Mouse (Mus musculus) large intestine, adult 2 months (tissue): Measurements from ENCODE around the gene Blvrb. TPM values are rescaled to one million over a fixed set of nuclear protein-coding genes. Genes with fewer than 3 reads are reported as not detected.

Experiments used
- DNase-seq: peaks from one replicate; pipeline ENCODE4 v3.0.0-alpha.2; 2012; ENCODE audit warnings: low read depth, low spot score
- WGBS: fragments of 180-500 bp; shearing (Covaris S2); methylation state at CpG from one replicate; pipeline ENCODE4 v1.1.7; 2018; 5-methylcytosine and 5-hydroxymethylcytosine counted together
- polyA plus RNA-seq: library from polyadenylated mRNA; depleted of rRNA; stranded (reverse); fragments of >200 nt; gene quantifications from 2 replicates; pipeline ENCODE4 v1.2.3, GENCODE M21; 2012; rRNA removed

Blvrb gene
- polyA plus RNA-seq, result 60.1 and 72.7 TPM in 2 replicates

- peak; percentile 95 for DNase-seq
- 1% methylated on average over 54 of the region's 54 CpGs for WGBS
Measured at GRCm38 (mm10) chr7:27447419-27448286, at the start of gene Blvrb, which contains the start of gene Sptbn4. Gene Blvrb (plus strand): TSS chr7:27447978. Gene Sptbn4 (minus strand): TSS chr7:27447686.

GRCm38 (mm10) chr7:27400545-27400944 is 47.2 kb upstream of the Blvrb start:
- WGBS, result 73% methylated on average over 7 of the region's 7 CpGs
- DNase-seq, result no peak

GRCm38 (mm10) chr7:27402675-27403074 is 45.1 kb upstream of the Blvrb start:
- WGBS, result 13% methylated on average over 16 of the region's 16 CpGs
- DNase-seq, result no peak

GRCm38 (mm10) chr7:27404203-27404942 is 43.4 kb upstream of the Blvrb start:
- DNase-seq, result no peak
- 6% methylated on average over 81 of the region's 81 CpGs for WGBS

- WGBS, result 83% methylated on average over 7 of the region's 7 CpGs
- DNase-seq, result no peak
Measured at GRCm38 (mm10) chr7:27406481-27406880, 41.3 kb upstream of the Blvrb start.

GRCm38 (mm10) chr7:27407816-27408215 is 40.0 kb upstream of the Blvrb start:
- DNase-seq, result no peak
- WGBS, result 48% methylated on average over 8 of the region's 8 CpGs

- DNase-seq, result no peak
- WGBS, result under 1% methylated on average over 91 of the region's 96 CpGs
Measured at GRCm38 (mm10) chr7:27408379-27409176, 39.2 kb upstream of the Blvrb start.

- WGBS, result 71% methylated on average over 2 of the region's 2 CpGs
- DNase-seq, result no peak
Measured at GRCm38 (mm10) chr7:27417151-27417550, 30.6 kb upstream of the Blvrb start.

GRCm38 (mm10) chr7:27419101-27419500 is 28.7 kb upstream of the Blvrb start:
- 68% methylated on average over 3 of the region's 3 CpGs for WGBS

GRCm38 (mm10) chr7:27423556-27424326 is 24.0 kb upstream of the Blvrb start:
- WGBS, result 69% methylated on average over 12 of the region's 12 CpGs
- no peak for DNase-seq

More at GRCm38 (mm10) chr7:27419101-27419500, 28.7 kb upstream of the Blvrb start:
- DNase-seq, result no peak

- WGBS, result 84% methylated on average over 1 of the region's 1 CpGs
- no peak for DNase-seq
Measured at GRCm38 (mm10) chr7:27427387-27427786, 20.4 kb upstream of the Blvrb start.

GRCm38 (mm10) chr7:27428002-27428401 is 19.8 kb upstream of the Blvrb start:
- 70% methylated on average over 11 of the region's 11 CpGs for WGBS
- no peak for DNase-seq

- no peak for DNase-seq
- WGBS, result 54% methylated on average over 2 of the region's 2 CpGs
Measured at GRCm38 (mm10) chr7:27429135-27429534, 18.6 kb upstream of the Blvrb start.

- 14% methylated on average over 10 of the region's 10 CpGs for WGBS
Measured at GRCm38 (mm10) chr7:27433349-27433748, 14.4 kb upstream of the Blvrb start.

GRCm38 (mm10) chr7:27433794-27434193 is 14.0 kb upstream of the Blvrb start:
- no peak for DNase-seq
- WGBS, result 7% methylated on average over 10 of the region's 10 CpGs

More at GRCm38 (mm10) chr7:27433349-27433748, 14.4 kb upstream of the Blvrb start:
- DNase-seq, result no peak

GRCm38 (mm10) chr7:27437544-27437943 is 10.2 kb upstream of the Blvrb start:
- DNase-seq, result no peak
- WGBS, result 68% methylated on average over 5 of the region's 5 CpGs

- DNase-seq, result no peak
- WGBS, result 75% methylated on average over 4 of the region's 4 CpGs
Measured at GRCm38 (mm10) chr7:27440014-27440413, 7.8 kb upstream of the Blvrb start.

- WGBS, result 23% methylated on average over 18 of the region's 18 CpGs
- DNase-seq, result no peak
Measured at GRCm38 (mm10) chr7:27446051-27446450, 1.7 kb upstream of the Blvrb start.
